Mouse (Mus musculus) natural killer cell, adult 2 months (primary cell): Measurements from ENCODE around the gene Pigm.

ENCODE experiments used
- DNase-seq, 2 experiments: peaks; one replicate each; pipeline ENCODE4 v3.0.0; 2022; ENCODE audit warnings: low spot score in 2 of 2

Gene Pigm

GRCm38 (mm10) chr1:172413491-172414230 is 37.3 kb downstream of the Pigm start:
- DNase-seq, result no peak

- no peak for DNase-seq
These were observed 37.9 kb downstream of the Pigm start for GRCm38 (mm10) chr1:172414231-172414585.

GRCm38 (mm10) chr1:172415061-172415460 is 38.7 kb downstream of the Pigm start:
- no peak for DNase-seq

GRCm38 (mm10) chr1:172418173-172418572 is 41.8 kb downstream of the Pigm start:
- DNase-seq, result no peak

- DNase-seq, result no peak
These were observed 42.3 kb downstream of the Pigm start for GRCm38 (mm10) chr1:172418642-172419041.

GRCm38 (mm10) chr1:172420181-172420580 is 43.8 kb downstream of the Pigm start:
- DNase-seq, result no peak

- DNase-seq, result no peak
These were observed 47.0 kb downstream of the Pigm start for GRCm38 (mm10) chr1:172423393-172423792.

- DNase-seq, result no peak
These were observed 50.1 kb downstream of the Pigm start for GRCm38 (mm10) chr1:172426419-172426818.

GRCm38 (mm10) chr1:172427841-172428240 is 51.5 kb downstream of the Pigm start:
- DNase-seq, result no peak

- DNase-seq, result no peak
These were observed 52.3 kb downstream of the Pigm start for GRCm38 (mm10) chr1:172428614-172429013.

GRCm38 (mm10) chr1:172430731-172431220 is 54.4 kb downstream of the Pigm start:
- no peak for DNase-seq

GRCm38 (mm10) chr1:172431836-172432586 is 55.7 kb downstream of the Pigm start:
- no peak for DNase-seq

- DNase-seq, result no peak
These were observed 56.2 kb downstream of the Pigm start for GRCm38 (mm10) chr1:172432587-172432955.

GRCm38 (mm10) chr1:172433012-172433850 is 56.9 kb downstream of the Pigm start:
- no peak for DNase-seq
